Mouse (Mus musculus) liver, postnatal 0 days (tissue): Measurements from ENCODE around the gene Fbxo42. TPM values are rescaled to one million over a fixed set of nuclear protein-coding genes. Genes with fewer than 3 reads are reported as not detected.

Experiments
- ATAC-seq: fragments of 200-750 bp; cut with Nextera tagmentation; 2 replicates; pipeline ENCODE4 v1.8.0; 2017; ENCODE audit warnings: mild to moderate bottlenecking, moderate library complexity
- DNase-seq: peaks from one replicate; pipeline ENCODE4 v3.0.0-alpha.2; 2016
- H3K27ac ChIP-seq: fragments of 300-500 bp; sonication (generic); 2 replicates; pipeline ENCODE4 v1.5.1; 2014; ENCODE audit warnings: antibody characterized with exemption, moderate library complexity, mild to moderate bottlenecking, low read depth
- H3K27me3 ChIP-seq: fragments of 300-500 bp; sonication (generic); 2 replicates; pipeline ENCODE4 v1.6.1; 2014; ENCODE audit warnings: low read length, control low read depth, mixed read lengths; ENCODE audit not compliant: insufficient read depth
- H3K36me3 ChIP-seq: fragments of 300-500 bp; sonication (generic); replicated peaks from 2 replicates; pipeline ENCODE4 v1.6.1; 2014; ENCODE audit warnings: mild to moderate bottlenecking, control low read depth, low read length, moderate library complexity, mixed read lengths; ENCODE audit not compliant: insufficient read depth
- H3K4me1 ChIP-seq: fragments of 300-500 bp; sonication (generic); 2 replicates; pipeline ENCODE4 v1.6.1; 2014; ENCODE audit warnings: antibody characterized with exemption, mild to moderate bottlenecking, control low read depth; ENCODE audit not compliant: insufficient read depth
- H3K4me2 ChIP-seq: fragments of 300-500 bp; sonication (generic); 2 replicates; pipeline ENCODE4 v1.6.1; 2014; ENCODE audit warnings: low read depth, mild to moderate bottlenecking, low read length, moderate library complexity, mixed read lengths
- H3K4me3 ChIP-seq: fragments of 300-500 bp; sonication (generic); 2 replicates; pipeline ENCODE4 v1.5.1; 2014; ENCODE audit warnings: low read depth, low read length
- H3K9ac ChIP-seq: fragments of 300-500 bp; sonication (generic); replicated peaks from 2 replicates; pipeline ENCODE4 v1.6.1; 2014; ENCODE audit warnings: mild to moderate bottlenecking, moderate library complexity
- H3K9me3 ChIP-seq: fragments of 300-500 bp; sonication (generic); 2 replicates; pipeline ENCODE4 v1.6.1; 2016; ENCODE audit warnings: mild to moderate bottlenecking, control low read depth, low read length, mixed read lengths
- CTCF ChIP-seq: sonication (generic); IDR thresholded peaks from 2 replicates; pipeline ENCODE4 v1.5.1; 2016; ENCODE audit warnings: antibody characterized with exemption, low read depth
- EP300 ChIP-seq: IDR thresholded peaks from 2 replicates; pipeline ENCODE4 v1.6.1; 2016; ENCODE audit warnings: antibody characterized with exemption, low read depth, mild to moderate bottlenecking
- WGBS: fragments of 180-500 bp; shearing (Covaris S2); extraction: QIAGEN DNeasy Blood & Tissue Kit; methylation state at CpG from one replicate; pipeline ENCODE4 v1.1.7; 2014; ENCODE audit not compliant: insufficient replicate concordance; 5-methylcytosine and 5-hydroxymethylcytosine counted together
- polyA plus RNA-seq: library from polyadenylated mRNA; unstranded; fragments of >200 nt; fragmentation: Nextera tagmentation; extraction: Ambion mirVana; gene quantifications from 2 replicates; pipeline ENCODE4 v1.2.1, GENCODE M21; 2015

Gene Fbxo42
- polyA plus RNA-seq, 1 experiment from 2014 or later = 11.7 TPM

GRCm38 (mm10) chr4:141239388-141240125 lies 91.8 kb downstream of the Fbxo42 start, which contains the start of gene Arhgef19:
Gene Arhgef19, plus strand, starts transcription at chr4:141239499.
- H3K36me3 ChIP-seq = no peaks in the 10 kb centered on the region
- DNase-seq = peak; percentile 88
- H3K27me3 ChIP-seq = peaks cover 55% of the 10 kb centered on the region
- H3K4me2 ChIP-seq = peak within 1 kb of the TSS; percentile 69
- H3K4me3 ChIP-seq = peak within 1 kb of the TSS; percentile 39
- 2% methylated on average over 31 of the region's 31 CpGs for WGBS
- peak within 1 kb of the TSS; percentile 70 for H3K27ac ChIP-seq
- TF ChIP-seq CTCF (no peak), EP300 (no peak)
- H3K9me3 ChIP-seq = no peaks in the 10 kb centered on the region
- H3K4me1 ChIP-seq = peaks cover 24% of the 10 kb centered on the region
- peak within 1 kb of the TSS; percentile 38; the same call in 1 of the 2 replicates for H3K9ac ChIP-seq
- ATAC-seq = peak; percentile 92

- H3K27me3 ChIP-seq = peaks cover 62% of the 10 kb centered on the region
- ATAC-seq (peak; percentile 69), DNase-seq (peak; percentile 77)
- H3K4me3 ChIP-seq = 0 out of 2 replicates have a peak overlapping the region, but pooled peaks have one; percentile 39
- peaks cover 24% of the 10 kb centered on the region for H3K4me1 ChIP-seq
- TF ChIP-seq EP300 (0 out of 2 replicates have a peak, but pooled peaks have one; percentile 63), CTCF (no peak)
- WGBS = under 1% methylated on average over 14 of the region's 14 CpGs
- no peak overlapping the region for H3K9ac ChIP-seq
- no peaks in the 10 kb centered on the region for H3K36me3 ChIP-seq
- H3K27ac ChIP-seq = peak overlapping the region; percentile 19; the same call in 1 of the 2 replicates
- H3K9me3 ChIP-seq = no peaks in the 10 kb centered on the region
- H3K4me2 ChIP-seq = peak overlapping the region; percentile 69
Observed at GRCm38 (mm10) chr4:141240617-141241016, 92.9 kb downstream of the Fbxo42 start.

- Histone ChIP-seq H3K4me3 (no peak overlapping the region), H3K27ac (no peak overlapping the region), H3K4me2 (no peak overlapping the region), H3K27me3 (peaks cover 70% of the 10 kb centered on the region), H3K4me1 (peaks cover 24% of the 10 kb centered on the region), H3K9ac (no peak overlapping the region), H3K36me3 (no peaks in the 10 kb centered on the region), H3K9me3 (no peaks in the 10 kb centered on the region)
- TF ChIP-seq CTCF (no peak), EP300 (no peak)
- no peak for ATAC-seq
- WGBS = 32% methylated on average over 15 of the region's 15 CpGs
- no peak for DNase-seq
Observed at GRCm38 (mm10) chr4:141241861-141242260, 94.1 kb downstream of the Fbxo42 start.

GRCm38 (mm10) chr4:141242651-141243241 lies 95.0 kb downstream of the Fbxo42 start:
- H3K27me3 ChIP-seq = peaks cover 77% of the 10 kb centered on the region
- no peak overlapping the region for H3K27ac ChIP-seq
- H3K4me3 ChIP-seq = no peak overlapping the region
- DNase-seq (no peak), ATAC-seq (no peak)
- WGBS = 15% methylated on average over 10 of the region's 11 CpGs
- peaks cover 24% of the 10 kb centered on the region for H3K4me1 ChIP-seq
- H3K36me3 ChIP-seq = no peaks in the 10 kb centered on the region
- TF ChIP-seq EP300 (no peak), CTCF (no peak)
- no peak overlapping the region for H3K4me2 ChIP-seq
- H3K9me3 ChIP-seq = no peaks in the 10 kb centered on the region
- H3K9ac ChIP-seq = no peak overlapping the region

- H3K9me3 ChIP-seq = no peaks in the 10 kb centered on the region
- H3K27ac ChIP-seq = no peak overlapping the region
- DNase-seq (no peak), ATAC-seq (no peak)
- peaks cover 80% of the 10 kb centered on the region for H3K27me3 ChIP-seq
- no peak overlapping the region for H3K9ac ChIP-seq
- TF ChIP-seq CTCF (no peak), EP300 (no peak)
- H3K4me1 ChIP-seq = peaks cover 27% of the 10 kb centered on the region
- H3K4me3 ChIP-seq = no peak overlapping the region
- 56% methylated on average over 5 of the region's 5 CpGs for WGBS
- H3K4me2 ChIP-seq = no peak overlapping the region
- H3K36me3 ChIP-seq = no peaks in the 10 kb centered on the region
Observed at GRCm38 (mm10) chr4:141243636-141244035, 95.9 kb downstream of the Fbxo42 start.

GRCm38 (mm10) chr4:141244401-141244800 lies 96.7 kb downstream of the Fbxo42 start:
- TF ChIP-seq CTCF (no peak), EP300 (no peak)
- H3K4me2 ChIP-seq = no peak overlapping the region
- no peak overlapping the region for H3K9ac ChIP-seq
- no peaks in the 10 kb centered on the region for H3K36me3 ChIP-seq
- H3K27ac ChIP-seq = no peak overlapping the region
- WGBS = 54% methylated on average over 5 of the region's 5 CpGs
- peaks cover 22% of the 10 kb centered on the region for H3K4me1 ChIP-seq
- H3K27me3 ChIP-seq = peaks cover 79% of the 10 kb centered on the region
- no peak overlapping the region for H3K4me3 ChIP-seq
- H3K9me3 ChIP-seq = no peaks in the 10 kb centered on the region
- no peak for DNase-seq
- ATAC-seq = no peak
